Mouse (Mus musculus) right cerebral cortex, postnatal 10 days (tissue): ENCODE measurements around the gene Lcn12.
A peak's percentile ranks its signal among the peaks of the same experiment; 100 is the strongest.

ENCODE experiments used
- DNase-seq, 2 experiments: peaks; one replicate each; pipeline ENCODE4 v3.0.0; 2021; ENCODE audit warnings: low spot score in 2 of 2

Lcn12 gene

DNA sequence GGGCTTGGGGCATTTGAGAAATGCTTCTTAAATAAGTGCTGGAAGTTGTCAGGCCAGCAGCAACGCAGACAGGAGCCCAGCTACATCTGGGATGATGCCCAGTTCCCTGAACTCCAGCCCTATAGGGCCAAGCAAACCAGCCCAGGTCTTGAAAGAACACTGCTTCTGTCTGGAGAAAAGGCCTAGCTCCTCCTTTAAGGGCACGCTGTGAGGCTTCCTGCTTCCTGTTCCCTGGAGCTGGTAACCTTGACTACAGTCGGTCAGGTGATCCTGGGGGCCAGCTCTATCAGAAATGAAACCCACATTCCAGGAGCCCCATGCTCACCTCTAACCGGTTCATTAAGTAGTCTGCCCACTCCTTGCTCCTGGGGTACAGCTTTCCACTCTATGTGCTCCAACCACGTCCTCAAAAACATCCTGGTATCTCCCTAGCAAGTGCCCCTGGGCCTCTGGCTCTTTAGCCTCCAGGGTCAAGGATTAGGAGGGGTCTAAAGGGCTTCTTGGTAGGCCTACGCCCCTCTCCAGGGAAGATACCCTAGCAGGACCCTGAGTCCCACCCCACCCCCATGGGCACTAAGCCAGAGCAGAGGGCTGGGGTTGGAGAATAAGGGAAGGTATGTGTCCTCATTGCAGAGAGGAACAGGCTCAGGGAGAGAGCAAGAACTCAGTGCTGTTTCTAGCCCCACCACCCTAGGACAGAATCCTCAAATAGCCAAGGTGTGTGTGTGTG, 4.3 kb upstream of the Lcn12 start:
- no peak for DNase-seq

DNA sequence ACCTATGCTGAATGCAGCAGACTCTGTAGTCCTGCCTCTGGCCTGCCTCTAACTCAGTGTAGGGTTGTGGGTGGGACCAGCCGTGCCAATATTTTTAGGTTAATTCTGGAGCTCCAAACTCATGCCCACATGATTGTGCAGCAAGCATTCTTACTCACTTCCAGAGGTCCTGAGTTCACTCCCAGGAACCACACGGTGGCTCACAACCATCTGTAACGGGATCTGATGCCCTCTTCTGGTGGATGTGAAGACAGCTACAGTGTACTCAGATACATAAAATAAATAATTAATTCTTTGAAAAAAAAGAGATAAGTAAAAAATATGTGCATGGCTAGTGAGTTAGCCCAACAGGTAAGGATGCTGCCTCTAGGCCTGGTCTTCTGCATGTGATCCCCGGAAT, 2.8 kb upstream of the Lcn12 start:
- DNase-seq, result no peak

DNA sequence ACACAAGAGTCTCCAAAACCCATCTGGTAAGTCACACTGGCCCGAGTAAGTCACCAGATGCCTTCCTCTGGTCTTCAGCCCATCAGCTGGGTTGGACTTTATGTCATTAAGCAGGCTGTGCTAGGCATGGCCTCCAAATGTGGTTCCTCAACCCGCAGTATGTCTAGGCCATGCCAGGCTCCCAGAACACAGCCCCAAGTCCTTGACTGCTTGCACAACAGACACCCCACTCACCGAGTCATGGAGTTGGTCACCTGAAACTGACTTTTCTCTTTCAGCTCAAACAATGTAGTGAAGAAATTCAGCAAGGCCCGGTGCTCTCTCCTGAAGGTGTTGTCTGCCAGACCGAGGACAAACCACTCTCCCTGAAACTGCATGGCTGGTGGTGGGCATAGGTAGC, 723 bp downstream of the Lcn12 start:
- no peak for DNase-seq

DNA sequence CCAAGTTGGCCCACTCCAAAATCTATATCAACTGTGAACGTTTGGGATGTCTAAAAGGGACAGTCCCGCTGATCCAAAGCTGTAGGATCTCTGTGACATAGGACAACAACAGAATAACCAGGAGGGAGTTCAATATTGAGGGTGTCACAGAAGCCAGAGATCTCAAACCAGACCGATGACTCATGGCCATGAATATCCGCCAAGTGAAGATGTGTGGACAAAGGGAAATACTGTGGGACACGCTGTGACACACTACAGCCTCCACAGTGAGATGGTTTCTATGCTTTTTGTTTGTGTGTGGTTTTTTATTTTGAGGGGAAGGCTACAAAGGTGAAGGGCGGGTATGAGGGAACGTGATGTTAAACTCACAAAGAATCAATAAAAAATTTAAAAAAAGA, 5.0 kb downstream of the Lcn12 start:
- DNase-seq, result no peak

DNA sequence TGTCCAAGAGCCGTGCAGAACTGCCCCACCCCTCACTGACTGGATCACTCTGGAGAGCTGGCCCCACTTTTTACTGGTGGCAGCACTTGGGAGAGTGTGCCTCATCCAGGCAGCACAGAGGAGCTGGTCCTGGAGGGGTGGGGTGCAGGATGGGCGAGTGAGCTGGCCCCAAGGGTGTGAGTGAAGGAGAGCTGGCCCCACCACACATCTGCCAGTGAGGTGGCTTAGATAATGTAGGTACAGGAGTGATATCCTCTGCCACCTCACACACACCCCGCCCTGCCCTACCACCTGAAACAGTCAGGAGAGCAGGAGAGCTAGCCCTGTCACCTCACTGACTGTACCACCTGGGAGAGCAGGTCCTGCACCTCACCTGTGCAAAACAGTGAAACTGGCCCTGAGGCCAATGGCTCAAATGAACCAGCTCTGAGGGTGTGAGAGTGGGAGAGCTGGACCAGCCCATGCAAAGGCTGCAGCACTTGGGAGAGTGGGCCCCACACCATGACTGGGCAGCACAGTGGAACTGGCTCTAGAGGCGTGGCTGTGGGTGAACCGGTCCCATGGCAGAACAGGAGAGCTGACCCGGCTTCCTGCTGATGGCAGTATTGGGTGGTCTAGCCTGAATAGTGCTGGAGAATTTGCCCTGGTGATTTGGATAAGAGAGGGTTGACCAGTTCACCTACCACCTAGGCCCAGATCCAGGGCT, 5.6 kb downstream of the Lcn12 start:
- DNase-seq, result no peak

DNA sequence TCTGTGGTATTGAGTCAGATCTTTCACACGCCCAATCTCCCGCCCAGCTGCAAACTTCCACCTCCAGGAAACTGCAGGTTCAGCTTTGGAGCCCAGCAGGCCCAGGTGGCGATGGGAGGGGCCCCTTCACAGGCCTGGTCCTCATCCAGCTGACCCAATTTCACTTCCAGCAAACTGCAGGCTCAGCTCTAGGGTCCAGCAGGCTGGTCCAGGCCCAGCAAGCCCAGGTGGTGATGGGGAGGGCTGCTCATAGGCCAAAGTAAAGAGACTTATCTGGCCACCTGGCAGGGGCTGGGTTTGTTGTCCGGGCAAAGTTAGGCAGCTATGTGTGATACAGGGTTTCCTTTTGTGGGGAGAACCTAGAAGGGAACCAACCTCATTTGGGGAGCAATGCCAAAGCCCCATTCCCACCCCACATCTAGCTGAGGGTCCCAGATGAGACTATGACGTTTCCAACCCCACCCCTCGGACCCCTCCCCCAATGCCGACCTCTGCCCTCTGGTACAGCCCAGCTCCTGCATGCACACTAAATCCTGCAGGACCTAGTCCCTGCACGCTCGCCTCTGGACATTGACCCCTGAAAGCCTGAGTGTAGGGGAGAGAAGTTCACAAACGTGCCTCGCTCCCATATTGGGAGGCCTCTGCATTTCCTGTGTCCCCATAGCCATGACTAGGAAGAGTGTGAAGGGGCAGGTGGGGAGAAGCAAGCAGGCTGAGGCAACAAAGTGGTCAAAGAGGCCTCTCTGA, 8.6 kb downstream of the Lcn12 start:
- no peak for DNase-seq

DNA sequence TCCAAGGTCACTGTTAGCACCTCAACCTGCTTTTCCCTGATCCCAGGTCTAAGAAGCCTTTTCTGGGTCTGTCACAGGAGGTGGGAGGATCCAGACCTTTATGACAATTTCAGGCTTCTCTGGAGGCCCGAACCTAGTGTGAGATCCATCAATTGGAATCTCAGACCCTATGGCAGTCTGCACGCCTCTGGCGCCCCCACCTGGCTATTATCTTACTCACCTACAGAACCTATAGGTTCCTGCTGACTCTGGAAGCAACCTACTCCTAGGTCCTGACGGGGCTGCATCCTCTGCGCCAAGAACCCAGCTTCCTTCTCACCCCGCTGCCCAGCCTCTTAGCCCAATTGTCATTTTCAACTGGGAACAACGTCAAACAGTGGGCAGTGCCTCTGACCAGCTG, 10.7 kb downstream of the Lcn12 start:
- no peak for DNase-seq

DNA sequence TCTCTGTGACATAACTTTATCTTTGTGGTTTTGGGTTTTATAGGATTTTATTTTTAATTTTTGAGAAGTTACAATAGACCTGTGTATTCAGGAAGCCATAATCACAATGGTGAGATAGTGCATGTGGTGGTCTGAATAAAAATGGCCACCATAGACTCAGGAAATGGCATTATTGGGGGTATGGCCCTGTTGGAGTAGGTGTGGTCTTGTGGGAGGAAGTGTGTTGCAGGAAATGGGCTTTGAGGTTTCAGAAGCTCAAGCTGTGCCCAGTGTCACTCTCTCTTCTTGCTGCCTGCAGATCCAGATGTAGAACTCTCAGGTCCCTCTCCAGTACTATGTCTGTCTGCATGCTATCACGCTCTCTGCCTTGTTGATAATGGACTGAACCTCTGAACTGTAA, 13.2 kb downstream of the Lcn12 start:
- no peak for DNase-seq

DNA sequence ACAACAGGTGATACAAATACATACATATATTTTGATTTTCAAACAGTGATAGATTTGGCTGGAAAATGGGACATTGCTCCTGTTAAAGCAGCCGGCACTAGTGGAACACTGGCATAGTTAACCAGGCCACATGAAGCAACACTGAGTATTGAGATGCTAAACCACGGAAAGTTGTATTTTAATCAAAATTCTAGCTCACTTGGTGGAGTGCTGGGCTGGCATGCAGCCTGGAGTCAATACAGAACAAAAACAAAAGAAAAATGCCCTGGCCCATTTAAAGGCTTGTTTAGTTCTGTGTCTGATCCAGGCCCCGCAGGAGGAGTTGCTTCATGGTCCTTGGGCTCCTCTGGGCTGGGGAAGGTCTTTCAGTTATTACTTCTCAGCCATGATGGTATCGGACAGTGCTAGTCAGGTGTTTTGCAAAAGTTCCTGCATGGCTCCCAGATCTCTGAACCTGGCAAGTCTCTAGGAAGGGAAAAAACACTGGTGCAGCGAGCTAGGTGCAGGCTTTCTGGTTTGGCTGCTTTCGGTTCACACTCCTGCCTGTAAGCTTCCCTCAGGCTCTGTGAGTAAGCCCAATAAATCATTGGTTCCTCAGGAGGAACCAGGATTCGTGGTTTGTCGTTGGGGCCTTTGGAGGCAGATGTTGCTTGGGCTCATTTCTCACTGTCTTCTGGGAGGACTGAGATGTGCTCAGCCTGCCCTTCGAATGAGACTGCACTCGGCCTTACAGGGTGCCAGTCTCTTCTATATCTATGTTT, 14.0 kb downstream of the Lcn12 start:
- DNase-seq, result peak in 1 of 2 experiments; percentile 34

DNA sequence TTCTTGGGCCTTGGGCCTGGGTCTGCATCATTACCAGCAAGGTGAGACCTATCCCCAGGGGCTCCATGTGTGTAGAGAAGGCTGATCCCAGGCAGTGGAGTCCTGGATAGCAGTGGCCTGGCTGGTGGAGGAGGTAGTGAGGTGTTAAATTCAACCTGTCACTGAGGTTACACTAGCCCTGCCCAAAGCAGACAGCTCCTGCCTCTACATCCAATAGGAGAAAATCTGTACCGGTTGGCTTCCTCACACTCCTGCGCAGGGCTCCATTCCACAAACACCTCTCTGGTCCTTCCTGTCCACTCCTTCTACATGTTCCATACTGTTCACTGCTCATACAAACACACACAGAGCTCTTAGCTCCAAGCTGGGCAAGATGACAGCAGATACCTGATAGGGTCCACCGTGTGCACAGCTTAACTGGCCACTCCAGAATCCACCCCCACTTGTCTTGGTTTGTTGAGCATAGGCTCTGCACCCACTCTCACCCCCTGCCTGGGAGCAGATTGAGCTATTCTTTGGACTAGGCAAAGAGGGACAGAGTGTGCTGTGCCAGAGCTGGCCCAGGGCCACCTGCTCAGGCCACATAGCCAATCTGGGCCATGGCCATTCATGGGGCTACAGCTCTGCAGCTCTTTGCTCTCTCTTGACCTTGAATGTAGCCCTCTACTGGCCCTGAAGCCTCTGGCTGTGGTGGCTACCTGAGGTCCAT, 15.6 kb downstream of the Lcn12 start:
- DNase-seq, result peak; percentile 63 to 68

DNA sequence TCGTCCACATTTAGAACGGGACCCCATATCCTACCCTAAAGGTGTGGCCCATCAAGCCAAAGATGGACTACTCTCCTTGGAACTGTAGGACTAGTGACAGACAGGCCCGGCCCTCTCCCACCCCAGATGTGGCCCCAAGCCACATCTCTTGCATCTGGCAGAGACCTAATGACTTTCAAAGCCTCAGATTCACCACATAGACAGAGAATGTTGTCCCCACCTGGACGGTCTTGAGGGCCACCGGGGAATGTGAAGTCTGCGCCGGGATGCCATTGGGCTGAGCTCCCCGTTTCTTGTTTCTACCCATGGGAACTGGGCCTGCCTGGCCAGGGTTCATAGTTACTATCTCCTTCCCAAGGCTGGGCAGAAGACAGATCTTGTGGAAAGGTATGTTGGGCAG, 16.2 kb downstream of the Lcn12 start:
- DNase-seq, result no peak

DNA sequence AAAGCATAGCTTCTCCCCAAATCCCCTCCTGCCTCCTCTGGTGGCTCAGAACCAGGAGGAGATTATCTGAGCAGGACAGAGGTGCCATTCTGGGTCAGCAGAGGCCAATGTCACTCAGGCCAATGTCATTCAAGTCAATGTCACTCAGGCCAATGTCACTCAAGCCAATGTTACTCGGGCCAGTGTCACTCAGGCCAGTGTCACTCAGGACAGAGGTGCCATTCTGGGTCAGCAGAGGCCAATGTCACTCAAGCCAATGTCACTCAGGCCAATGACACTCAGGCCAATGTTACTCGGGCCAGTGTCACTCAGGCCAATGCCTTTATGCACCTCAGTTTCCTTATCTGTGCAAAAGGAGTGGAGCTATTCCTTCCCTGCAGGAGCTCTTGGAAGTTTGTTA, 21.2 kb downstream of the Lcn12 start:
- DNase-seq, result no peak

DNA sequence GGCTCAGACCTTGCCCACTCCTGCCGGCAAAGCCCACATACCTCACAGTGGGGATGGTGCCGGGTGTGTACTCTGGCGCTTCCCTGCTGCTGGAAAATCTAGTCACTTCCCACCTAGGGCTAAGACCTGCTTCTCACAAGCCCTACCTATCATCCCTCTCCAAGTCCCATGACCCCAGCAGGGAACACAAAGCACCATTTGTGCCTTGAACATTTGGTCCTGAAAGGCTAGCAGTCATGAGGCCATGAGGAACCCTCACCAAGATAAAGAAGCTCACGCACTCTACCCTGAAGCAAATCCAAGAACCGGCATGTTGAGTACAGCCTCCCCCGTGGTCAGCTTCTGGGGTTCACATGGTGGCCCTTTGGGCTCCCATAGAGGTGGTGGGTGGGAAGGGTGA, 23.7 kb downstream of the Lcn12 start, which contains the start of gene Ptgds:
TSS of gene Ptgds (minus strand) at position 78 of the 400 bp plus-strand sequence.
- DNase-seq, result no peak

DNA sequence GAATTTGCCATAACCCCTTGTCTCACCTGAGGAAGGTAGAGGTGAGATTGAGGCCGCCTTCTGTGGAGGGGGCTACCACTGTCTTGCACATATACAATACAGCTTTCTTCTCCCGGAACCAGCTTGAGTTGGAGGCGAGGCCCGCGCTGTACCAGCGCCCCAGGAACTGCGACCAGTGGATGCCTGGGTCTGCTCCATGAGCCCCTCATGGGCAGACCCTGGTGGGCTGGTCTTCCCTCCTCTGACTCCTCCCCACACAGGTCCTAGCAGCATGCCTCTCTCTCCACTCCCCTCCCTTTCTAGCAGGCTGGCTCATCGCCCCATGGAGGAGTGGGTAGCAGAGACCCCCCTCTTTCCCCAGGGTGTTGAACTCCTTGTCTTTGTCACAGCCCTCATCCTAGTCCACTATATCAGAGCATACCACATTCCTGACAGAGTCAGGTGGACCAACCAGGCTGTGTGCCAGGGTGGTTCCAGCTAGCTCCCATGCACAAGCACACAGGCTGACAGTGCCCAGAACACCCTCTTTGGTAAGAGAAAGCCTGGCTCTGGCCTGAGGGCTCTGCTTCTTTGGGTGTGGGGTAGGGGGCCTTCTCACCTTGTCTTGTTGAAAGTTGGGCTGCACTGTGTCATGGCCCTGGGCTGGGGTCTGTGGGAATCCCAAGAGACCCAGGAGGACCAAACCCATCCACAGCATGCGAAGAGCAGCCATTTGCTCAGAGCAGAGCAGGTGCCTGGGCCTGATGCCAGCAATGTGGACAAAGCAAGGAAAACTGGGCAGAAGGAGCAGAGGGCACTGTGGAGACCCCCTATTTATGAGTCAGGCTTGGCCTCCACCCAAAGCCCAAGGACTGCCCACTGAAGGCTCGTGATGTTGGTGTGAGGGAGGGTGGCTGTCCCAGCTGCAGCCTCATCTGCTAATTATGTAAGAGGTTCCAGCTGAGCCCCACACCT, 24.5 kb downstream of the Lcn12 start:
- peak; percentile 61 to 62 for DNase-seq

DNA sequence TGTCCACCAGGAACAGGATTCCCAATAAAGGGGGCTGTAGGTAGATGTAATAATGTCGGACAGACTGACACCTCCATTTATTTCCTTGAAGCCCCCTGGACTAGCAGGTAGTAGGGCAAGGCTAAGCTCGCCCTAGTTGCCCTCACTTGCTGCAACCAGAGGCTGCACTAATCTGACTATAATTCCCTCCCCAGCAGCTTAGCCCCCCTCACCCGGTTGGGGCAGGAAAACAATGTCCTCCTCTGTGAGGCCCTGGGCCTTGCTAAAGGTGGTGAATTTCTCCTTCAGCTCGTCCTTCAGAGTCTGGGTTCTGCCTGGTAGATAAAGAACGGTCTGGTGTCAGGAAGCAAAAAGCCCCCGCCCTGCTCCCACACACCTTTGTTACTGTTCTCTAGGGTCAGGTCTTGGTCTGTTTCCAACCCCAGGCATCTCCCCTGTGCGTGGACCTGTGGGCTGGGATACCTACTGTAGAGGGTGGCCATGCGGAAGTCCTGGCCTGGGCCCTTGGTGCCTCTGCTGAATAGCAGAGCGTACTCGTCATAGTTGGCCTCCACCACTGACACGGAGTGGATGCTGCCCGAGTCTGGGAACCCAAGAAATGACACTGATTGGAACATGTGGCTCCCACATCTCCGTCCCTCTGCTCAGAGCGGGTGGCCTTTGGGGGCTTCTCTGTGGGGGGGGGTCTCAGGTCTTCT, 26.0 kb downstream of the Lcn12 start:
- no peak for DNase-seq

DNA sequence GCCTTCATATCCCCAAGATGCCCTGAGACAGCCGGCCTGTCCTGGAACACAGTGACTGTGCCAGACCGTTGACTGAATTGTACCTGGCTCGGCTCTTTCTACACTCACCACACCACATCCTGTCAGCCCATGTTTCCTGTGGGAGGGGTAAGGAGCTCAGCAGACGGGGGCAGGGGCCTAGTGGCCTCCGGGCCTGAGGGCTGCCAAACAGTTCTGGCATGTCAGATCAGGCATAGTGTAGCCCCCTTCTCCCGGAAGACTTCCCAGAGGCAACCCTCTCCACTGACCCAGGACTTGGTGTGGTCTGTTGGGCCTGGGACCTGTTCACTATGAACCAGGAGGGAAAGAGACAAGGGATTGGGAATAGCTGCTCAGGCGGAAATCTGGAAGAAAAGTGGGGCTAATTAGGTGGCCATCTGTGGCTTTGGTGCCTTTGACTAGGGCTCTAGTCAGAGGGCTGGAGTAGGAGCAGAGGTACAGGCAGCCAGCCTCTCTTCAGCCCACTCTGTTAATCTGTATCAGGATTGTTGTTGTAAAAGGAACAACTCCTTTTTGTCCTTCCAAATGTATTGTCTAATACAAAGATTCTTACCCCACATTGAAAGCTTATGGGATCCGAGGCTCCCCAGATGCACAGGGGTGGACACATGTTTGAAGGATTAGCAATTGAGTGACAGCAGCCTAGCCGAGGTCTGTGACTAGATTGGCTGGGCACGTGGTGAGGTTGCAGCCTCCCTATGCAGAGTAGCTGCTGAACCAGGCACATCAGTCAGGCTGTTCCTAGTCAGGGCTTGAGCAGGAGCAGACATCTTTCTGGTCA, 27.7 kb downstream of the Lcn12 start:
- DNase-seq, result no peak

DNA sequence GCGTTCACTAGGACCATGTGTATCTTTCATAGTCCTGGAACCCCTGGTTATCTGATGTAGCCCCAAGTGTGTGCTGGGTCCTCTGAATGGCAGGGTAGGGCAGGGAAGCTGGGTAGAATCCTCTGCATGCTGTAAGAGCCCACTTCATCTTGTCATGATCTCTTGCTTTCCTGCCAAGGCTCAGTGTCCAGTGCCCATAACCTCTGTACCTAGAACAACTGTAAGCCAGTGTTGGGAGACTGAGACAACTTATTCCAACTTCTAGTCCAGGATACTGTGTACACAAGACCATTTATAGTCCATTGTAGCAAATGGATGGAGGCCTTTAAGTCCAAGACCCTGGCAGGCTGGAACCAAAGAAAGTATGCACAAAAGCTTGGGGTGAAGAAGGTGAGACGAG, 28.5 kb downstream of the Lcn12 start:
- no peak for DNase-seq

DNA sequence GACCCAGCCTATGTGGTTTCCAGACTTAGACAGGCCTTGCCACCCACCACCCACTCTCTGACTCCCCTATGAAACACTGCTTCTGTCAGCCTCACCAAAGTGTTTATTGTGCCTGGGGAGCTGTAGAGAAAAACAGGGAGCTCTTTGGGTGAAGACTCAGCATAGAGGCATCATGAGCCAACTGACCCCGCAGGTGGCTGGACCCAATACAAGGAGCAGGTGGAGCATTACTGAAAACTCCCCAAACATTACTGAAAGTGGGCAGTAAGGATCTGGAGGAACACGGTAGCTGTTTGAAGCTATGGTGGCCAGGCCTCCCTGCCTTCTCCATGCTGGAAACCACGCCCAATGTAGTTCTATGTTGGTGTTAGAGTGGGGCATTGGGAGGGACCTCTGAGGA, 30.1 kb downstream of the Lcn12 start:
- no peak for DNase-seq

DNA sequence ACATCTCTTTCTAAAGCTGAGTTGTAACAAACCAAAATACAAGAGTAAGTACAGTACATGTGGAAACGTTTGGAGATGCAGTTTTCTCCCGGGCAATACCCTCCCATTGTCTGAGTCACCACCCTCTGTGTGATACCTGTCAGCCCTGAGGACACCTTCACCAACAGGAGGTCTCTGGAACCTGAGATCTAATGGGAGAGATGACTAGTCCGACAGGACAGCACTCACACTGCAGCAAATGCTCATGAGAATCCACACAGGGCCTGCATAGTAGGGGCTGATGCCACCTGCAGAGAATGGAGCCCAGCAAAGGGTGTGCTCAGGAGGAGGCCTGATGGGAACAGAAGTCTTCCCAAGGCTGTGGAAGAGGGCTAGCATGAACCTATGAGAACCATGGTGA, 32.3 kb downstream of the Lcn12 start:
- peak in 1 of 2 experiments; percentile 28 for DNase-seq
